13 mouse cellular contexts compared by ENCODE assay signal in genomic region chr7:75509085-75509873, GRCm38 (mm10).
"Had no signal": no experiment of that assay in that cellular context is flagged by ENCODE, and none has a peak within 500 bp of the region (broad histone marks: within the 10 kb centered on the region; RNA-seq: fewer than 3 reads in every experiment).

No protein-coding gene starts in this region.

- H3K4me3 ChIP-seq: limb, embryonic 13.5 days; liver, embryonic 15.5 days; megakaryocyte, embryonic 14.5 days; midbrain, embryonic 12.5 days; neural tube, embryonic 15.5 days had no signal

- H3K9me3 ChIP-seq: limb, embryonic 13.5 days; liver, embryonic 15.5 days; megakaryocyte, embryonic 14.5 days; midbrain, embryonic 12.5 days; neural tube, embryonic 15.5 days had no signal

- H3K36me3 ChIP-seq: limb, embryonic 13.5 days; liver, embryonic 15.5 days; midbrain, embryonic 12.5 days; neural tube, embryonic 15.5 days had no signal

- H3K27ac ChIP-seq: limb, embryonic 13.5 days; liver, embryonic 15.5 days; macrophage; midbrain, embryonic 12.5 days; neural tube, embryonic 15.5 days had no signal

- H3K4me1 ChIP-seq: liver, embryonic 15.5 days; megakaryocyte, embryonic 14.5 days; midbrain, embryonic 12.5 days; neural tube, embryonic 15.5 days had no signal

- H3K4me2 ChIP-seq: limb, embryonic 13.5 days; liver, embryonic 15.5 days; midbrain, embryonic 12.5 days; neural tube, embryonic 15.5 days had no signal

- H3K9ac ChIP-seq: limb, embryonic 13.5 days; liver, embryonic 15.5 days; midbrain, embryonic 12.5 days; neural tube, embryonic 15.5 days had no signal

- H3K27me3 ChIP-seq: limb, embryonic 13.5 days; liver, embryonic 15.5 days; megakaryocyte, embryonic 14.5 days; midbrain, embryonic 12.5 days; neural tube, embryonic 15.5 days had no signal

- DNase-seq: kidney, adult 11 months; kidney, postnatal 25 days; left cerebral cortex, postnatal 4 days; lung, adult 2 months; lung, postnatal 14 days; right cerebral cortex, postnatal 4 days; thymus, postnatal 36 days had no signal
